Mouse (Mus musculus): ENCODE measurements around the gene Swi5. TPM values are rescaled to one million over a fixed set of nuclear protein-coding genes. Genes with fewer than 3 reads are reported as not detected.

Gene Swi5
- total RNA-seq (2023): 60.6 TPM

GRCm38 (mm10) chr2:32287923-32288367 lies at the start of gene Swi5:
Gene Swi5, minus strand, starts transcription at chr2:32288075.

GRCm38 (mm10) chr2:32287334-32287840 lies 488 bp downstream of the Swi5 start, which contains the start of gene Golga2:
Gene Golga2, plus strand, starts transcription at chr2:32287384.

DNA sequence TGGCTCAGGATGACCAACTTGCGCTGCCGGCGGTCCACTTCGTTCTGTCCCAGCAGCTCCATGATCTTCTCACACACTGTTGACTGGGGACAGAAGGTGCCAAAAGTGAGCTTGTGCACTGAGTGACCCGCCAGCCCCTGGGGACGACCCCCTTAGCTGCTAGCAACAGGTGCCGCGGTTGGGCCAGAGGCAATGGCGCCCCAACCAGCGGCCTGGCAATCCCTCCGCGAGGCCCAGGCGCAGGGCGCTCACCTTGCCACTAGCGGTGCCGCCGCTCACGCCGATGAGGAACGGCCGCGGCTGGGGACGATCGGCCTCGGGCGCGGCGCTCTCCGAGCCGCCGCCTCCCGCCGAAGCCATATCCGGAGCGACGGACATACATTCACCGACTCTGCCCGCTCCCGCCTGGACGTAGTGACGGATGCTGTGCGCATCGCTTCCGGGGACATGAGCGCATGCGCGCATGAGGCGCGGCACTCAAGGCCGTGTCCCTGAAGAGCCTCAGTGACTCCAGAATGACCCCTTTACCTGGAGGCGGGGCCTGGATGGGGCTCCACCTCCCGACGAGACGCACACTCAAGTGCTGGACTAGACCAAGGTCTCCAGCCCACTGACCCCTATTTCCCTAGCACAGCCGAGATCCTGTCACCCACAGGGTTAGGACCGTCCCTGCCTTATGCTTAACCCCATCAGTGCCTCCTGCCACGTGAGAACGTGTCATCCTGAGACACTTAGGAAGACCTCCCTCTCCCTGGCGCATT lies 28.0 kb downstream of the Swi5 start, which contains the start of gene Uck1:
Gene Uck1 (minus strand): TSS at position 503 of the 761 bp plus-strand sequence.

DNA sequence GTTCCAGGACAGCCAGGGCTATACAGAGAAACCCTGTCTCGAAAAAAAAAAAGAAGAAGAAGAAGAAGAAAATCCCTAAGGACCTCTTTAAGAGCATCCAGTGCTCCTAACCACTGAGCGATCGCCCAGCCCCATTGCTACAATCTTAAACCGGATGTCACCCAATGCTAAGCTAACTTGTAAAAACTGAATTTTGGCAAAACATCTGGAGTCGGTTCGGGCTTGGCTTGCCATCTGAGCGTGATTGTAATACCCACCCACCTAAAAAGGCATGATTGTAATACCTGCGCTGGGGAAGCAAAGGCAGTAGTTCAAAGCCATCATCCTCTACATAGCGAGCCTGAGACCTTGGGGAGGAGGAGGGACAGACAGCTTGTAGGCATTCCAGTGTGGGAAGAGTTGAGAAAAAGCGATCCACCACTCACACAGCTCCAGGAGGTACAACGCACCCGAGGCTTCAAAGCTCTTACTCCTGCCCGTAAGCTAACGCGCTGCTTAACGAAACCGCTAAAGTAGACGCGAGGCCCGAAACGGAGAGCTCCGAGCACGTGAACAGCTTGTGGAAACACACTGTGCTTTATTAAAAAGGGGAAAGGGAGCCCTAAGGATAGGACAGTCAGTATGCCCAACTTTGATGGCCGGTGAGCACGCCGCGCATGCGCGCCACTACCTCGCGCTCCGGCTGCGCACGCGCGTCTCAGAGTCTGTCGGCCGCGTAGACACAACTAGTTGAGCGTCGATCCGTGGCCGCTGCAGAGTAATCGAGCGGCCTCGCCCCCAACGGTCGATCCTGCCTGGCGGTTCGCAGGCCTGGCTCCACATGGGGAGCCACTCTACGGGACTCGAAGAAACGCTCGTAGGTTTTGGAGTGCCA lies 51.8 kb downstream of the Swi5 start, which contains the start of gene Pomt1:
Gene Pomt1 (plus strand): TSS at position 705 of the 874 bp plus-strand sequence.

Other genes starting within 250 kb of the Swi5 start
- 128 TPM for gene Fam78a, start 203.2 kb downstream of the Swi5 start, total RNA-seq (2023)
- gene Plpp7, start 192.5 kb downstream of the Swi5 start, total RNA-seq (2023): not detected
- 127 TPM for gene Prrc2b, start 137.0 kb downstream of the Swi5 start, total RNA-seq (2023)
- gene Pomt1, start 51.5 kb downstream of the Swi5 start, total RNA-seq (2023): 15.0 TPM
- 89.0 TPM for gene Uck1, start 27.9 kb downstream of the Swi5 start, total RNA-seq (2023)
- 37.3 TPM for gene Golga2, start 691 bp downstream of the Swi5 start, total RNA-seq (2023)
- gene Ciz1, start 64.3 kb upstream of the Swi5 start, total RNA-seq (2023): 93.7 TPM
- not detected for gene Dnm1, start 65.3 kb upstream of the Swi5 start, total RNA-seq (2023)
- 23.4 TPM for gene 1110008P14Rik, start 93.9 kb upstream of the Swi5 start, total RNA-seq (2023)
- 2.8 TPM for gene Lcn2, start 100.2 kb upstream of the Swi5 start, total RNA-seq (2023)
- 6.2 TPM for gene Ptges2, start 107.8 kb upstream of the Swi5 start, total RNA-seq (2023)
- 6.5 TPM for gene Naif1, start 162.4 kb upstream of the Swi5 start, total RNA-seq (2023)
- 108 TPM for gene Slc25a25, start 163.4 kb upstream of the Swi5 start, total RNA-seq (2023)
- 163 TPM for gene Fam102a, start 247.3 kb upstream of the Swi5 start, total RNA-seq (2023)